Mouse (Mus musculus) brown adipose tissue, adult 24 weeks (tissue): ENCODE results near the gene Mbnl1. TPM values are rescaled to one million over a fixed set of nuclear protein-coding genes. Genes with fewer than 3 reads are reported as not detected.

ENCODE experiments used
- H3K27ac ChIP-seq: fragments of 200-500 bp; replicated peaks from 2 replicates; pipeline ENCODE4 v1.5.1; 2012; ENCODE audit warnings: low read depth, mild to moderate bottlenecking, low read length
- H3K4me1 ChIP-seq: fragments of 200-500 bp; 2 replicates; pipeline ENCODE4 v1.6.1; 2012; ENCODE audit warnings: low read length, mixed read lengths; ENCODE audit not compliant: control insufficient read depth, insufficient read depth, insufficient read length
- H3K4me3 ChIP-seq: fragments of 200-500 bp; 2 replicates; pipeline ENCODE4 v1.5.1; 2012; ENCODE audit warnings: low read depth, mild to moderate bottlenecking, low read length, moderate library complexity; ENCODE audit not compliant: insufficient read depth
- polyA plus RNA-seq: library from polyadenylated mRNA; stranded (reverse); fragments of >200 nt; gene quantifications from 2 replicates; pipeline ENCODE4 v1.2.4, GENCODE M21; 2012; ENCODE audit not compliant: missing spikeins, insufficient read depth, insufficient read length

The Mbnl1 gene
- polyA plus RNA-seq, 1 experiment, result 127 TPM

- Histone ChIP-seq H3K27ac (peak overlapping the region; percentile 93), H3K4me1 (peaks cover 18% of the 10 kb centered on the region), H3K4me3 (peak overlapping the region; percentile 98)
These were observed 28.2 kb downstream of the Mbnl1 start for GRCm38 (mm10) chr3:60500571-60501527.

- Histone ChIP-seq H3K4me3 (peak overlapping the region; percentile 98), H3K4me1 (peaks cover 14% of the 10 kb centered on the region), H3K27ac (peak overlapping the region; percentile 93)
These were observed 29.0 kb downstream of the Mbnl1 start for GRCm38 (mm10) chr3:60501561-60502151.

GRCm38 (mm10) chr3:60502155-60502987, 29.7 kb downstream of the Mbnl1 start:
- Histone ChIP-seq H3K4me3 (peak overlapping the region; percentile 98), H3K27ac (peak overlapping the region; percentile 93), H3K4me1 (peaks cover 17% of the 10 kb centered on the region)

DNA sequence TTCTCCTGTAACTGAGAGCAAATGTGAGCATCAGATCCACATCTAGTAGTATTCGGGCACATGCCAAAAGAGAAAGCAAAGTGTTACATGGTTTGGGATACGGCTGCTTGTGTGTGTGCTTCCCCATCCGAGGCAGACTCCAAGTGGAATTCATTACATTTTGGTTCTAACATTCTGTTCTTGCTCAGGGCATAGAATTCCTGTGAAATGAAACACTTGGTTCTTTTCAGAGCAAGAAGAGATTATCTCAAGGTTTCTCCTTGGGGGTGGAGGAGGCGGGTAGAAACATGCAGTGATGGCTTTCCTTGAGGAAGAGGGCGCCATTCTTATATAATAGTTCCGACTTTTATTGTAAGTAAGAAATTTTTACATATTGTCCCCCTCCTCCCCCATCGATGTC, 30.6 kb downstream of the Mbnl1 start:
- peak overlapping the region; percentile 39 for H3K4me3 ChIP-seq
- peak overlapping the region; percentile 33 for H3K27ac ChIP-seq
- peaks cover 20% of the 10 kb centered on the region for H3K4me1 ChIP-seq

DNA sequence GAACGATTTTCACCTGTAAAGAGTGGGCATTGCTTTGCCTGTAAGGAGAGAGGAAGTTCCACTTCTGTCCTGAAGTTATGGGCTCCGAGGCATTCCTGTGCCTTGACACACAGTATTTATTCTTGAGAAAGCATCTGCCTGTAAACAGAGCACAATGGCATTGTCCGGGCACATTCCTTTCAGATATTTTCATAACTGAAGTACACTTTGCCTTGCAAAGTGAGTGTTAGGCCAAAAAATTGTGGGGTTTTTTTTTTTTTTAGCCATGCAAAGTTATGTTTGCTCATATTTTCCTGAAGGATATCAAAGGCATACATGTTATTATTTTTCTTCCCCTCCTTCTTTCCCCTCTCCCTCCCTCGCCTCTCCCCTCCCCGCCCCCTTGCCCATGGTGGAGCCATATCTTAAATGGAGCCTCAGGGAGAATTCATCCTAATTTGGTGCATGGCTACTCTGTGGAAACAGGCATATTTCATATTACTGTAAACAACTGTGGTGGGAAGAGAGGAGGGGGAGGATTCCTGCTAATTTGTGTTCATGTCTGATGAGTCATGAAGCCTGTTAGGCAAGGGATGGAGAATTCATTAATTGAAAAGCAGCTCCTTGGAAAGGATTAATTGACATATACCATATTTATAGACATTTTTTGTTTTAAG, 32.3 kb downstream of the Mbnl1 start:
- Histone ChIP-seq H3K4me3 (0 out of 2 replicates have a peak overlapping the region, but pooled peaks have one; percentile 7), H3K27ac (peak overlapping the region; percentile 57), H3K4me1 (peaks cover 20% of the 10 kb centered on the region)

DNA sequence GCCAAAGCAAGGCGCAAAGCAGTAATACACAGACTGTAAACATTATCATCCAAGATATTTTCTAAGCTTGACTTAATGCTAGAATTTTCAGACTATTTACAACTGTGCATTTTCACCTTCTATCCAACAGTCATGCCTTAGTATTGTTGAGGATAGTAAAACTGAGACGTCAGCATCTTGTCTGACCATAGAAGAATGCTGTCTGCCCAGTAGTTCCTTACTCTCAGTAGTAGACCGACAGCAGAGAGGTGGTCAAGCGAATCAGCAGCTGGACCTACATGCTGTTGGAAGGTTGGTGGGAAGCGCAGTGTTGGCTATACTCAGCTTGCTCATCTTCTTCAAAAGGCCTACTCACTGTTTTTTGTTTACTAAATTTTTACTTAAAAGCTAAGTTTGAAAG, 34.2 kb downstream of the Mbnl1 start:
- Histone ChIP-seq H3K27ac (peak overlapping the region; percentile 30; the same call in 1 of the 2 replicates), H3K4me1 (peaks cover 26% of the 10 kb centered on the region)

GRCm38 (mm10) chr3:60507496-60507895, 34.9 kb downstream of the Mbnl1 start:
- Histone ChIP-seq H3K4me1 (peaks cover 26% of the 10 kb centered on the region), H3K27ac (peak overlapping the region; percentile 57)

More for the DNA sequence above, 34.2 kb downstream of the Mbnl1 start:
- no peak overlapping the region for H3K4me3 ChIP-seq

DNA sequence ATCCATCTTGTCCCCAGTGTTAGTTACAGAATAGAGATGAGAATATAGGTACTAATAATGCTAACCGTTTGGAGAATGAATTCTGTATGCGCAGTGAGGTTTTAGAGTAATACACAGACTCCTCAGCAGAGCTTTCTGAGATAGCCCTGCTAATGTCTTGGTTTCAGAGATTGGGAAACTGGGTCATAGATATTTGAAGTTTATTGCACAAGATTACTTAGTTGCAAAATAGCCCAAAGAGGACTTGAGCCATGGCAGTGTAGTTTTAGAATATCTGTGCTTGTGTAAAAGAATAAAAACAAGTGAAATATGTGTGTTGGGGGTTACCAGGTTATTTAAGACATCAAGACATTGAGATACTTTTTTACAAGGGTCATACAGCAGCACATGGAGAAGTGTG, 35.3 kb downstream of the Mbnl1 start:
- H3K27ac ChIP-seq, result peak overlapping the region; percentile 94
- H3K4me3 ChIP-seq, result no peak overlapping the region
- H3K4me1 ChIP-seq, result peaks cover 28% of the 10 kb centered on the region

More at GRCm38 (mm10) chr3:60507496-60507895, 34.9 kb downstream of the Mbnl1 start:
- H3K4me3 ChIP-seq, result no peak overlapping the region

GRCm38 (mm10) chr3:60511197-60511596, 38.6 kb downstream of the Mbnl1 start:
- H3K4me1 ChIP-seq, result peaks cover 32% of the 10 kb centered on the region
- H3K27ac ChIP-seq, result peak overlapping the region; percentile 23; the same call in 1 of the 2 replicates
- no peak overlapping the region for H3K4me3 ChIP-seq

DNA sequence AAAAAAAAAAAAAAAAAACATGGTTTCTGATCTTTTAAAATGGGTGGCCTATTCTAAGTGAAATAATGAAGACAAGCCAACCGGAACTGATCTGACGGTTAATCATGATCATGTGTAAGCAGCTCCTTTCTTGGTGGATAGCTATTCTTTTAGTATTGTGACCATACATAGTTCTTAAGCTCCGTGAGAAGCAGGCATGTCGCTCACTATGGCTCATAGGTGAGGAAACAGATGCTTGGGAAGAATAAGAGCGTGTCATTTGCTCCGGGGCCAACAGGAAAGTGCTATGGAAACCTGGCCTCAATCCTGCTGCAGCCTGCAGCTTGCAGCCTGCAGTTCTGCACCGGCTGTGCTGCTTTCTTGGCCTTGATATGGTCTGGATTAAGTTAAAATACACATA, 40.7 kb downstream of the Mbnl1 start:
- Histone ChIP-seq H3K4me3 (no peak overlapping the region), H3K4me1 (peaks cover 37% of the 10 kb centered on the region), H3K27ac (0 out of 2 replicates have a peak overlapping the region, but pooled peaks have one; percentile 16)

- Histone ChIP-seq H3K4me3 (no peak overlapping the region), H3K27ac (0 out of 2 replicates have a peak overlapping the region, but pooled peaks have one; percentile 16), H3K4me1 (peaks cover 34% of the 10 kb centered on the region)
These were observed 41.1 kb downstream of the Mbnl1 start for GRCm38 (mm10) chr3:60513746-60514145.

DNA sequence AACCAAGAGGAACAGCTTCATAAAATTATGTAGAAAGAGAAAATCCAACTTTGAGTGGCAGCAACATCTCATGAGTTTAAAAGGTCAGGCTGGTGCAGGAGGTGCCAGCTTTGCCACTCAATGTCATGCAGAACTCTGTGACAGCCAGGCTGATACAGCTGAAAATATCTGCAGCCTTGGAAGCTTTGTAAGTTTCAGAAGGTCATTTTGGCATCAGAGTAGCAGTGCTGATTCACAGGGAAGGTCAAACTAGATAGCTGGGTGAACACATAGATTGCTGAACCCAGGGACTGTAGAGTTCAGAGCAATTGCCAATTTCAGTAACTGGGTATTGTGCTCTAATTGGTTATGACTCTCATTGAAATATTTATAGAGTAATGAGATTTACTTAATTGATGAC, 42.8 kb downstream of the Mbnl1 start:
- H3K27ac ChIP-seq, result no peak overlapping the region
- peaks cover 27% of the 10 kb centered on the region for H3K4me1 ChIP-seq
- no peak overlapping the region for H3K4me3 ChIP-seq

GRCm38 (mm10) chr3:60516054-60516674, 43.5 kb downstream of the Mbnl1 start:
- H3K4me3 ChIP-seq, result 0 out of 2 replicates have a peak overlapping the region, but pooled peaks have one; percentile 2
- peak overlapping the region; percentile 80 for H3K27ac ChIP-seq
- peaks cover 27% of the 10 kb centered on the region for H3K4me1 ChIP-seq

GRCm38 (mm10) chr3:60517234-60517787, 44.7 kb downstream of the Mbnl1 start:
- H3K4me3 ChIP-seq, result no peak overlapping the region
- H3K27ac ChIP-seq, result peak overlapping the region; percentile 38; the same call in 1 of the 2 replicates

More at GRCm38 (mm10) chr3:60517234-60517787, 44.7 kb downstream of the Mbnl1 start:
- peaks cover 23% of the 10 kb centered on the region for H3K4me1 ChIP-seq
